Mouse (Mus musculus) cerebellum, adult 8-10 months (tissue): ENCODE measurements around the gene Tex48.

ENCODE experiments used
- DNase-seq: peaks from one replicate; pipeline ENCODE4 v3.0.0; 2022

Gene Tex48

DNA sequence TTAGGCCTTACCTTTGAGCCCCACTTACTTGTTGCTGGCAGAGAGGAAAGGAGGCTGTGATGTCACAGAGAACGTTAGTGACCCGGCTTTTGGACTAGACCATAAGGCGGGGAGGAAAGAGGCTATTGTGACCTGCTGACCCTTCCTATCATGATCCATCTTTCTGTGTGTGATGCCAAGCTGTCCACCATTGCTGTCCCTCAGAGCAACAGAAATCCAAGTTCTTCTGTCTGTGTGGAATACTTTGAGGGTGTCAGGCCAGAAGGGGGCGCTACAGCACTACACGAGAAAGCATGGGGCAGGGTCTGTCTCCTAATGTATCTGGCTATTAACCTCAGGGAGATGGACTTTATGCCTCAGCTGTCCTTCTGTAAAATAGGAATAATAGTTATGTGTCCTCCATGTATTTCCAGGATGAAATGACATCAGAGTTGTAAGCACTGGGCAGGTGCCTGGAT, at the start of gene Tex48:
TSS of gene Tex48 (minus strand) at position 51 of the 458 bp plus-strand sequence.
- DNase-seq: no peak

DNA sequence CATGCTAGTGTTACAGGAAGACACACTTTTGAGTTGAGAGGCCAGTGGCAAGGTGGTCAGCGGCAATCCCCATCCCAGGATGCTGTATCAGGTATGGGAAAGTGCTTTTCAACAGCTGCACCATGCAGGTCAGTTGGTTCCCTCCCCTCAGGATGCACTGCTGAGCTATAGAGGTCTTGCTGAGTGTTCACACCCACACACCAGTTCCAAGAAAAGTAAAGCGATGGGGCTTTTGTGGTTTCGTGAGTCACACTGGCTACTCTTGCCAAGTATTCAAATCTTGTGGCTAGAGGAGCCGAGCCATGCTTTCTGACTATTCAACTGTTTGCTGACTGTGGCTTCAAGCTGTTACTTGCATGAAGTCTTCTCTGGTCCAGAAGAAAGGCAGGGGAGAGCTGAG, 46.0 kb upstream of the Tex48 start:
- no peak for DNase-seq

DNA sequence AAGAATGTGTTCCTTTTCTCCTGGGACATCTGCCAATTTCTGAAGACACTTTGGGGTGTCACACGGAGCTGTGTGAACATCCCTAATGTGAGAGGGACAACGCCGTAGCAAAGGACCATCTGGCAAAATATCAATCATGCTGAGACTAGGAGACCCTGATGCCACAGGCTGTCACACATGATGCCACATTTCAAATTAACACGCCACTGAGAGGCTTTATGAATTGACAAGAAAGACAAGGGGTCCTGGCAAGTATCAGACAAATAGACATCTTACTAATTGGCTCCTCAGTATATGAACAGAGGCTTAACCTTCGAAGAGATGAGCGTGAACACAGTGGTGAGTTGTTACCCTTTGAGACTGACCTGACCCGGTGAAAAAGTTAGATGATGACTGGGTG, 43.5 kb upstream of the Tex48 start:
- DNase-seq: no peak

DNA sequence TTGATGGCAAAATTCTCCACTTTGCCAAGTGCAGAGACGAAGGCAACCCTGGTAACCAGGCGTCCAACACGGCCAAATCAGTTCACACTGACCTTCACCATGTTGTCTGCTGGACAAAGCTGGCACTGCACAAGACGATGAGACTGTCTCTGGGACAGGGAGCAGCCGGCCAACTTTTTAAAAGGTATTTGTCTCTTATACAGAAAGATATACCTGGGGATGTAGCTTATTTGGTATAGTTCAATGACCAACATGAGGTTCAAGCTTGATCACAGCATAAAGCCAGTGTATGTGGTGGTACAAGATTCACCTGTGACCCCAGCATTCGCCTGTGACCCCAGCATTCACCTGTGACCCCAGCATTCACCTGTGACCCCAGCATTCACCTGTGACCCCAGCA, 41.1 kb upstream of the Tex48 start, which contains the start of gene Gm11214:
TSS of gene Gm11214 (minus strand) at position 101 of the 400 bp plus-strand sequence.
- DNase-seq: no peak

DNA sequence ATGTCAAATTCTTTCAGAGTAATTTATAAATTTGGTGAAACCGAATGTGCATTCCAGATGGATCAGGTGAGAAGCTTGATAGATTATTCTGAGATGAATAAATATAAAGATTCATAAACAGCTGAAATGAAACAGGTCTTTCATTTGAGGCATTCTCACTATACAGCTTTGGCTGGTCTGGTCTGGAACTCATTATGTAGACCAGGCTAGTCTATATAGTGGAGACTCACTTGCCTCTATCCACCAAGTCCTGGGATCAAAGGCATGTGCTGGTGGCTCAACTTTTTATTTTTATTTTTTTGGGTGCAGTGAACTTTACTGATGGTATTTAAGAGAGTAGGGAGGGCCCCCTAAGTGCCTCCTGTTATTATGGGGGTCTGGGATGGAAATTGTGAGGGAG, 39.6 kb upstream of the Tex48 start:
- DNase-seq: no peak

DNA sequence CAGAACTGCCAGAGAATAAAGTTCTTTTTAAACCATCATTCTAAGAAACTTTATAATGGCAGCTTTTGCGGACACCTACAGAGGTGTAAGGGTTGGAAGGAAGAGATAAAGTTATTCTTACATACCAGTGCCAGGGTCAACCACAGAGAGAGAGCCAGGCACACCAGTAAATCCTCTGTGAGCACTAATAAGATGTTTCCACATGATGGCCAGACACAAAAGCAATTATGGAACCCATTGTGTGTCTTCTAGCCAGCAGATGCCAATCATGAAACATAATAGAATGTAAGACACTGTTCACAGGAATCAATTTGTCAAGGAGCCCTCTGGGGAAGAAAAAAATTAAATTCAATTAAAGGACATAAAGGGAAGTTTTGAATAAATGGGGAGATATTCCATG, 39.2 kb upstream of the Tex48 start:
- DNase-seq: no peak

DNA sequence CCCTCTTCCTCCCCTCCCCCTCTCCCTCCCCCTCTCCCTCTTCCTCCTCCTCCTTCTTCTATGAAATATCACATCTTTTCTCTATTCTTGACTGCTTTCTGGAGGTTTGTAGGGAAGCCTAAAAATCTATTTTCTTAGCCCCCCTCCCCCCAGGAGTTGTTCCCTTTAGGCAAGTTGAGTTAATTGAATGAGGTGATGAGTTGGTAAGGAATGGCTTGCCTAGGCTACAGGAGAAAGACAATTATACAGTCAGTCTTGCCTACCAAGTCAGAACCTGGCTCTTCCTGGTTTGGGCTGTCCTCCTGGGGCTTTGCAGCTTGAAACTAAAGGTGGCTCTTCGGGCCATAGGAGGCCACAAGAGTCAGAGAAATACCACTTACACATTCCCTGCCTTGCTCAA, 37.5 kb upstream of the Tex48 start:
- no peak for DNase-seq

DNA sequence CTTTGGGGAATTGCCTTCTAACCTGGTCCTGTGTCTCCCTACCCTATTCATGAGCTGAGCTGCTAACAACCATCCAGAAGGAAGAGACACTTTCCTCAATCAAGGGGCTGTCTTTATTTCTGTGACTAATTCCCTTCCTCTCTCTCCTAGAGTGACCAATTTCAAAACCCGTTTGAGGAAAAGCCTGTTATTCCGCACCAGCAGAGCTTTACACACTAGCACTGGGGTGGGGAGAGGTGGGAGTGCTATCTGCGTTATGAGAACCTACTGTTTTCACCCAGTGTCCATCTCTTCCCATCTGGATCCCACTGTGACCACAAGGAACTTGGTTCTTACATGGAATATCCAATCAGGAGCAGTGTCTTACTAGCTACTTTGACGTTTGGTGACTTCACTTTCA, 36.9 kb upstream of the Tex48 start:
- no peak for DNase-seq

DNA sequence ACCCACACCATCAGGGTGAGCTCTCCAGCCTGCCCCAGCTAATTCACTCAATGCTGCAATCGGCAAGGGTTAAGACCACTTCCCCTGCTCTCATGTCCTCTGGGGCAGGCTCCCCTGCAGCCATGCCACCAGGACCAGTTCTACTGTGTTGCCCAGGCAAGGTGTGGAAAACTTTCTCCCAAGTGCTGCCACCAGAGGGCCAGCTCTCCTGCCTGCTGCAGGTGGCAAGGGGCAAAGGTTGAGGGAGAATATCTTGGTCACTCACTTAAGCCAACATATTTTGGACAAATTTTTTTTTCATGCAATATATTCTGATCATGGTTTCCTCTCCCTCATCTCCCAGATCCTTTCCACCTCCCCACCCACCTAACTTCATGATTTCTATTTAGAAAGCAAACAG, 32.2 kb upstream of the Tex48 start:
- DNase-seq: no peak

DNA sequence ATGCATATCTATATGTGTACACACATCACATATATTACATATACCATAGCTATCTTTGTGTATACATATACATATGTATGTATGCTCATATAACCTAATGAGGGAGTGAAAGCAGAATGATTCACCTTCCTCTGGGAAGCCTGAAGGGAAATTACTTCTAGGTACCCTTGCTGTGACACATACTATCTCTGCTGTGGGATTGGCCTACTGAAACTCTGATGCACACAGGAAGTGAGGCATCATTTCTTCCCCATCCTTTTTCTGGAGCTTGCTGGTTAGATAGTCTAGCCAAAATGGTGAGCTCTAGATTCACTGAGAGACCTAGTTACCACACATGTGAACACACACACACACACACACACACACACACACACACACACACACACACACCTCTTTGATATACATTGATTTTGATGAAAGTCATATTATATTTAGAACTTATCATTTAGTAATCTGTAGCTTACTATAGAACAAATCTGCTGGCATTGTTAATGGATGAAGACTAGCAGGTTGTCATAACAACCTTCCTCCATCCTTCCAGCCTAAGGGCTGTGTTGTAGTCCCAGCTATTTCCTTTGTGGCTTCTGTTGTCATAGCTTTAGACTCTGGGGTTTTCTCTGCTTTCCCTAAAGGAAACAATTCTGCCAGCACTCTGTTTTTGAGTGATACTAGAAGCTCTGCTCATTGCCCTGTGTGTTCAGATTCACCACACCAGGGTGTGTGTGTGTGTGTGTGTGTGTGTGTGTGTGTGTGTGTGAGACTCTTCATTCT, 21.9 kb upstream of the Tex48 start:
- DNase-seq: no peak

DNA sequence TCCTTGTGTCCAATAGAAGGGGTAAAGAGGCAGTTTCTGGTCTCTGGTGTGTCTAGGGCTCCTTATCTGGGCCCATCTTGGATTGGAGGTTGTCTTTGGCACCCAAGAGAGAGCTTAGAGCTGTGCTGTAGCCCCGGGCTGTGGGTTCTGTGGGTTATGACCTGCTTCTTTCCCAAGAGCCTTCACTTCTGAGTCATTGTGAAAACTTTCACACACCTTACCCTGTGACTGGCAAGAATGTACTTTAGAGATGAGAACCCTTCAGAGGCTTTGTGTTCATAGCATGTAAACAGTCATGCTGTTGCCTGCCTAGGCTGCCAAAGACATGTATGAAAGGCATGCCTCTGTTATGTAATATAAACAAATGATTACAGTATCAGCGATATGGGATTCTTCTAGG, 17.6 kb upstream of the Tex48 start:
- DNase-seq: no peak

DNA sequence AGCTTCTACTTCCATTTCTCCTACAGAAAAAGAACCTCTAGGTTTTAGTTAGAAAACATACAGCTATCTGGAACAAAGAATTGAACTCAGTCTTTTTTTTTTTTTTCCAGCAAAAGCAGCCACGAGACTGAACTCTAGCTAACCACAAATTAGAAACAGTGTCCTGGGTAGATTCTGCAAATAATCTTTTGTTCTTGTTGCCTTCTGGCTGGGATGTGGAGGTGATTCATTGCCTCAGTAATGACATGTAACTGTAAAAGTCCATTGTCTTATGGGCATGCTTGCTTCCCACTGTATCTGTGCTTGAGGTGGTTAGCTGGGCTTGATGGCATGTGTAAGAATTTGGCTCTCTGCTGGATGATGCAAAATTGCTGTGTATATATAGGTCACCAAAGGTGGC, 16.4 kb upstream of the Tex48 start:
- DNase-seq: no peak

DNA sequence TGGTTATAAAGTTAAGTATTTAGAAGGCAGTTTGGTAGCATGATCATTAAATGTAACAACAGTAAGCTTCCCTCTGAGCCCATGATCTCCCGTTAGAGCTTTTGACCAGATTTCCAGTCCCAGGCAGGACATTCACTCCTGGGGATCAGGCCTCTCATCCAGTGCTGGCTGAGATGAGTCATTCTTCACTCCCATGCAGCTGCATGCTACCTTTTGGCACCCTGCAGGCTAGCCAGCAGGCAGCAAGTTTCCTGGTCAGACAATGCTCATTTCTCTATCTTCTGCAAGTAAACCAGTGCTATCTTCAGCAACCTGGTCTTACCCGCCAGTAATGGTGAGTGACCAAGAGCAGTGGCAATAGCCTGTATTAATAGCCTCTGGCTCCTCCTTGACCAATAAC, 11.0 kb upstream of the Tex48 start:
- no peak for DNase-seq

DNA sequence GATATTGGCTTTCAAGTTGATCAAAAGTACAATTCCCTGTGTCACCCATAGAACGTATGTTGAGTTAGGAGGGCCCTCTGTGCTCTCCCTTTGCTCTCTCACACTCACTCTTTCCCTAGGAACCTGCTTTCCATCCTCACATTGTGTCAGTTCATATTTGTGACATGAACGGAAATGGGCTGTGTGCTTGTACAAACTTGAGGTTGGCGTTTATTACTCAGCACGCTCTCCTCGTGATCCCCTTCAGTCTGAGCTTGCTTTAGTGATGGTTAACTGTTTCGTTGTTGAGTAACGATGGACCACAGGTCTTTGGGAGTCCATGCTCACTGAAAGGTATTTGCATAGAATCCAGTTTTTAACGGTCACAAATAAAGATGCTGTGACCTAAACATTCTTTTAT, 4.9 kb upstream of the Tex48 start:
- no peak for DNase-seq

DNA sequence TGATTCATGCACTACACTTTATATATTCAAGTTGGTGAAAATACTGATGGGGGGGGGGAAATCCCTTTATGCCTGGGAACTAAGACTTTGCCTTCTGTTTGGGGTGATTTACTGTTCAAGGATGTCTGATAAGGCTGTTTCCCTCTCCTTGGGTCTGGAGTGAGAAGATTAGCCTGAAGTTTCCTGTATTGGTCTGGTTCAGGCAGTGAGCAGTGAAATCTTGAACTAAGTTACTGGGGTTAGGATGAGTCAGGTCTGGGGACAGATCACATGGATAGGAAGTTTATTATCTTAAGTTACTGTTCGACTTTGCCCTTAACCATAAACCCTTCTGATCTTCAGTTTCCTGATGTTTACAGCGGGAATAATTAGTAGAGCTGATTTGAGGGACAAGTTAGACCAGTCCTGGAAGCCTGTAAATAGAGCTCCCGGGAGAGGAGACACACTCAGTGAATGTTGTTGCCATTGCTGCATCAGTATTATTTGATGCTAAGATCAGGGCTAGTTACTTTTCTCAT, 3.4 kb upstream of the Tex48 start:
- no peak for DNase-seq

DNA sequence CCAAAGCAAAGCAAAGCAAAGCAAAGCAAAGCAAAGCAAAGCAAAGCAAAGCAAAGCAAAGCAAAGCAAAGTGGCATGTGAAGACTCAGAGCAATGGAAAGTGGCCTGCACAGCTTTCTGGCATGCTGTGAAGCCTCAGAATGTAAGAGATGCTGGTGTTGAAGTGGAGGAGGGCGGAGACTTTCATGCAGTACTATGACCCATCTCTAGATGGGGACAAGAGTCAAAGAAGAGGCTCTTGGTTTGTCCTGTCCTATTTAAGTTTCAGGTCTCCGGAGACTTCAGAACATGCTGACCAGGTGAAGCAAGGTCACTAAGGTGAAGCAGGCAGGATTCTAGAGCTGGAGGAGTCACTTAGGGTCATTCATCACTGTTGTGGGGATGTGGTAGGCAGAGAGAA, 367 bp downstream of the Tex48 start:
- DNase-seq: no peak

DNA sequence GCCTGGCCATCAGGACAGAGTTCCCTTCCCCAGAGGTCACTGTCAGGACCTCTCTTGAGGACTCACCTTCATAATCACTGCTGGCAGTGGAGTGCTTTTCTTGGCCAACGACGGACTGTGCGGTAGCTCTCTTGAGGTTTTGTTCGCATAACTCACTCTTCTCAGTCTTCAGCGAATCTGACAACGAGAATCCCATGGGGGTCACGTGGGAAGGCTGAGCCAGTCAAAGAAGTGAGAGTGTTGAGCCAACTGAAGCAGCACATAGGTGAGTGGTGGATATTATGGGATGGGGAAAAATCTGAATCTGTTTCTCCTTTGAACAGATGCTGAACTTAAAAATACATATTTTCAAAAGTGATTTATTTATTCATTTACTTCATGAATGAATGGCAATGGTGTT, 13.8 kb downstream of the Tex48 start:
- DNase-seq: no peak

DNA sequence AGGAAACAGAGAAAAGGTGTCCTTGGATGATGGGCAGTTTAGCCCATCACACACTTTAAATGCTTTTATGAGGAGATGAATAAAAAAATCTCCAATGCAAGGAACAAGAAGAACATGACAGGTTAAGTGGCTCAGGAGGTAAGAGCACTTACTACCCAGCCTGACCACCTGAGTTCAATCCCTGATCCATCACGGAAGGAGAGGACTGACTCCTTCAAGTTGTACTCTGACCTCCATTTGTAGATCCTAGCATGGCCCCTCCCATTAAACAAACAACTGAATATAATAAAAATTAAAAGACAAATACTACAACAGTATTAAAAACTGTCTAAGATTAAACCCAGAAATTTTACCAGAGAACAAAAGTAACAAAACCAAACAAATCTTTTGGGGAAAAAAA, 16.3 kb downstream of the Tex48 start:
- DNase-seq: no peak

DNA sequence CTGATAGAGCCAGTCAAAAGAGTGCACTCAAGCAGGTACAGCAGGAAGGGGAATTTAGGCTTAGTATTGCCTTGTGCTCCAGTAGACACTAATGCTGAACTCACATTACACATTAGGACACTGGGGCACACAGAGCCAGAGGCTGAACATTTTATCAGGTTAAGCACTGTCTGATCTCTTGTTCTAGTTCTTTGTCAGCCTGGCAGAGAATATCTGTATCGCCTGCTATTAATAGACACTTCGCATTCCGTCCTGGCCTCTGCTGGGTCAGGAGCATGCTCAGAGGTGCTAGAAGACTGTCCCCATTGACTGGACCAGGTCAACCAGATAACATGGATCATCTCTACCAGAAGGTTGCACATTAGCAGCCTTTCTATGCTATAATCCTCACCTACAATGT, 16.7 kb downstream of the Tex48 start:
- no peak for DNase-seq

DNA sequence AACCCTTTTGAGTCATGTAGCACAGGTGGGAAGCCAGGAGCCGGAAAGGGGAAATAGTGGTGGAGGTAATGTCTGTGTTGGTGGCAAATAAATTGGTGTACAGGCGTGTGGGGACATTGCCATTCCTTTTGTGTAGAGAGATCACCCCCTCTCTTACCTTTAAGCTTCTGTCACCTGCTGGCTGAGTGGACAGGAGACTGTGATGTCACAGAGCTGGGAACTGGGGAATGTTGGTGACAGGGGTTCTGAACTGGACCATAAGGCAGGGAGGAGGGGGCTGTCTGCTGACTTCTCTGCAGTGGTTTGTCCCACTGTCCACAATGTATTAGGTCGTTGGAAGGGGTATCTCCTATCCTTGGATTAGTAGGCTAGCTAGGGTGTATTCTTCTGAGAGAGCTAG, 17.3 kb downstream of the Tex48 start, which contains the start of gene Gm11213:
TSS of gene Gm11213 (minus strand) at position 317 of the 400 bp plus-strand sequence.
- DNase-seq: no peak

DNA sequence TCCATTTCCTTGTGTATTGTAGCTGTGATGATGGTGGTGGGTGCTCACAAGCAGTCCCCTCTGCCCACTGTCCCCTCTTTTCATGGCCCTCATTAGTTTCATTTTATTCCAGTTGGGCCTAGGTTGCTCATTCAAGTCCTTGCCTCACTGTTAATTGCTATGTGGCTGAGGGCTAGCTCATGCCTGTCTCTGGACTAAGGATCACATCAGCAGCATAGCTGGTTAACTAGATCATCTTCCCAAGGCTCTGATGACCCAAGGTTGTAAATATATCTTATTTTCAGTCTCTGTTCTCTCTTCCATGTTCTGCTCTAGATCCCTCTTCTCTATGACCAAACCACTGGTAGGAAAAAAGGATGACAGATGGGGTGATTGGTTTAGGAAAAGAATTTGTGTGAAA, 21.0 kb downstream of the Tex48 start:
- DNase-seq: no peak

DNA sequence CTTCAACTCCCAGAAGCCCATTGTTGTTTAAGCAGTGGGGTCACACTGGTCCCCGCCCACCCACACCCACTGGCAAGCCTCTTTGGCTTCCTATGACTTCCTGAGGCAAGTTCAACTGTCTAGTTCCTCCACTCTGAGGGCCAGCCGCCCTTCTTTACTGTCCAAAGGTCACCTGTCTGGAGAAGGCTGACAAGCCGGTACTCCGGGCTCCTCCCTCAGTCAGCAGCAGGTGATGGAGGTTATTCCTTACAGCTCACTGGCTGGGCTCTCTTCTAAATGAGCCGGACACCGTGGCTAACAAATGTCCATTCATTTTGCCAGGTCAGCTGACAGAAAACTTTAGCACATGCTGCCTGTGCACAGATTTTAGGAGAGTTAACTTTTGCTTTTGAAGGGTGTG, 21.4 kb downstream of the Tex48 start:
- DNase-seq: no peak

DNA sequence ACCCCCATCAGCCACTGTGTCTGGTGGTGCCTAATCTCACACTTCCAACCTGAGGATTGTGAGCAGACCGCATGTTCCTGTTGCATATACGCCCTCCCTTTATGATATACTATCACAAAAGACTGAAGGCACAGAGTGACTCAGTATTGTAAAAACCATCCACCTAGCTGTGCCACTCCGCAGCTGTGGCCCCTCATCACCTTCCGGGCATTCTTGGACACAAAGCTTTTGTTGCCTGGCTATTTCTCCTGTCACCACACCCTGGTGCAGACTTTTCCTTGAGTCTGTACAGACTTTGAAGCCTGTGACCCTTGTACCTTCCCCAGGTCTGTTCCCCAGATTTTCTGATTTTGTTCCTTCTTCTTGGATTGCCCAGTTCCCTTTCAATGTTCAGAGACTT, 26.2 kb downstream of the Tex48 start:
- no peak for DNase-seq

DNA sequence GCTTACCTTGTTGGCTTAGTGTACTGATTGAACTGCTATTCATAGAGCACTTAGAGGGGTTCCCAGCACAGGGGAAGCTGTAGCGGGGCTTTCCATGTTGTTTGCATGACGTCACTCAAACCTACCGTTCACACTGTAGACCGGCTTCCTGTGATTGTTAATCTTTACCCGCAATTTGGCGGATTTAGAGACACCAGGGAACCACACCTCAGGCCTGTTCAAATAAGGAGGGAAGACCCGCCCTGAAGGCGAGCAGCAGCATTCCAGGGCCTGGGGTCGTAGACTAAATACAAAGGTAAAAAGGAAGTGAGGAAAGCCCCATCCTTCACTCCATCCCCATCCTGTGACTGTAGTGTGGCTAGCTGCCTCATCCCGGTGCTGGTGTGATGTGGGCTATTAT, 27.0 kb downstream of the Tex48 start:
- no peak for DNase-seq
